Mouse (Mus musculus): ENCODE measurements around the gene Gm10190. TPM values are rescaled to one million over a fixed set of nuclear protein-coding genes. Genes with fewer than 3 reads are reported as not detected.

Gm10190 gene
- polyA plus RNA-seq, 1 experiment from 2014 or later: 1.4 TPM

GRCm38 (mm10) chr17:80360245-80360644, 13.1 kb downstream of the Gm10190 start:
- 92% methylated on average over 8 of the region's 8 CpGs for WGBS
- Histone ChIP-seq H3K4me2 (replicated peaks) (no peak overlapping the region), H3K27ac (no peak overlapping the region), H3K4me3 (no peak overlapping the region), H3K9ac (no peak overlapping the region), H3K36me3 (no peaks in the 10 kb centered on the region), H3K4me1 (no peaks in the 10 kb centered on the region), H3K9me3 (no peaks in the 10 kb centered on the region), H3K27me3 (replicated peaks) (no peaks in the 10 kb centered on the region)
- ATAC-seq (ENCODE audit: low FRiP score, low read depth): no peak

- H3K27me3 ChIP-seq (replicated peaks): no peaks in the 10 kb centered on the region
- WGBS: 55% methylated on average over 6 of the region's 6 CpGs
- H3K4me1 ChIP-seq: no peaks in the 10 kb centered on the region
- no peak overlapping the region for H3K4me3 ChIP-seq
- ATAC-seq (ENCODE audit: low FRiP score, low read depth): no peak
- H3K9me3 ChIP-seq: 0 out of 2 replicates have a peak, but pooled peaks cover 3% of the 10 kb centered on the region
- H3K9ac ChIP-seq: no peak overlapping the region
- no peak overlapping the region for H3K27ac ChIP-seq
- H3K36me3 ChIP-seq: no peaks in the 10 kb centered on the region
- no peak overlapping the region for H3K4me2 ChIP-seq (replicated peaks)
Measured at GRCm38 (mm10) chr17:80347234-80347633, 26.1 kb downstream of the Gm10190 start.

- Histone ChIP-seq H3K4me3 (no peak overlapping the region), H3K9ac (no peak overlapping the region), H3K27me3 (replicated peaks) (no peaks in the 10 kb centered on the region), H3K27ac (no peak overlapping the region), H3K4me2 (replicated peaks) (no peak overlapping the region), H3K9me3 (0 out of 2 replicates have a peak, but pooled peaks cover 3% of the 10 kb centered on the region), H3K4me1 (no peaks in the 10 kb centered on the region), H3K36me3 (no peaks in the 10 kb centered on the region)
- no peak for ATAC-seq (ENCODE audit: low FRiP score, low read depth)
- WGBS: 17% methylated on average over 11 of the region's 11 CpGs
Measured at GRCm38 (mm10) chr17:80346591-80347125, 26.7 kb downstream of the Gm10190 start.

- Histone ChIP-seq H3K27me3 (replicated peaks) (no peaks in the 10 kb centered on the region), H3K4me1 (no peaks in the 10 kb centered on the region), H3K4me2 (replicated peaks) (no peak overlapping the region), H3K36me3 (no peaks in the 10 kb centered on the region), H3K9ac (no peak overlapping the region), H3K27ac (no peak overlapping the region), H3K4me3 (no peak overlapping the region), H3K9me3 (0 out of 2 replicates have a peak, but pooled peaks cover 3% of the 10 kb centered on the region)
- WGBS: 78% methylated on average over 4 of the region's 4 CpGs
- ATAC-seq (ENCODE audit: low FRiP score, low read depth): no peak
Measured at GRCm38 (mm10) chr17:80345277-80345676, 28.1 kb downstream of the Gm10190 start.

- no peak overlapping the region for H3K27ac ChIP-seq
- H3K36me3 ChIP-seq: no peaks in the 10 kb centered on the region
- no peak overlapping the region for H3K9ac ChIP-seq
- no peak for ATAC-seq (ENCODE audit: low FRiP score, low read depth)
- no peaks in the 10 kb centered on the region for H3K4me1 ChIP-seq
- H3K4me2 ChIP-seq (replicated peaks): no peak overlapping the region
- no peaks in the 10 kb centered on the region for H3K9me3 ChIP-seq
- H3K27me3 ChIP-seq (replicated peaks): no peaks in the 10 kb centered on the region
- WGBS: 92% methylated on average over 2 of the region's 2 CpGs
- H3K4me3 ChIP-seq: no peak overlapping the region
Measured at GRCm38 (mm10) chr17:80332386-80332785, 41.0 kb downstream of the Gm10190 start.

- Histone ChIP-seq H3K27me3 (replicated peaks) (no peaks in the 10 kb centered on the region), H3K4me3 (no peak overlapping the region), H3K36me3 (no peaks in the 10 kb centered on the region), H3K27ac (no peak overlapping the region), H3K4me1 (no peaks in the 10 kb centered on the region), H3K9ac (no peak overlapping the region), H3K4me2 (replicated peaks) (no peak overlapping the region), H3K9me3 (no peaks in the 10 kb centered on the region)
- no peak for ATAC-seq (ENCODE audit: low FRiP score, low read depth)
- 76% methylated on average over 3 of the region's 3 CpGs for WGBS
Measured at GRCm38 (mm10) chr17:80326431-80326830, 46.9 kb downstream of the Gm10190 start.

- no peaks in the 10 kb centered on the region for H3K27me3 ChIP-seq (replicated peaks)
- H3K36me3 ChIP-seq: no peaks in the 10 kb centered on the region
- H3K9ac ChIP-seq: no peak overlapping the region
- no peak for ATAC-seq (ENCODE audit: low FRiP score, low read depth)
- WGBS: 90% methylated on average over 5 of the region's 5 CpGs
- no peak overlapping the region for H3K4me3 ChIP-seq
- H3K4me2 ChIP-seq (replicated peaks): no peak overlapping the region
- H3K4me1 ChIP-seq: no peaks in the 10 kb centered on the region
- H3K27ac ChIP-seq: no peak overlapping the region
- no peaks in the 10 kb centered on the region for H3K9me3 ChIP-seq
Measured at GRCm38 (mm10) chr17:80325456-80325855, 47.9 kb downstream of the Gm10190 start.

GRCm38 (mm10) chr17:80324521-80324920, 48.8 kb downstream of the Gm10190 start:
- no peaks in the 10 kb centered on the region for H3K9me3 ChIP-seq
- 86% methylated on average over 7 of the region's 7 CpGs for WGBS
- no peak overlapping the region for H3K4me2 ChIP-seq (replicated peaks)
- H3K4me3 ChIP-seq: no peak overlapping the region
- no peaks in the 10 kb centered on the region for H3K36me3 ChIP-seq
- H3K27ac ChIP-seq: no peak overlapping the region
- ATAC-seq (ENCODE audit: low FRiP score, low read depth): no peak
- no peak overlapping the region for H3K9ac ChIP-seq
- no peaks in the 10 kb centered on the region for H3K4me1 ChIP-seq
- H3K27me3 ChIP-seq (replicated peaks): no peaks in the 10 kb centered on the region

GRCm38 (mm10) chr17:80323658-80324057, 49.7 kb downstream of the Gm10190 start:
- H3K4me1 ChIP-seq: no peaks in the 10 kb centered on the region
- H3K27ac ChIP-seq: no peak overlapping the region
- H3K9ac ChIP-seq: no peak overlapping the region
- no peak for ATAC-seq (ENCODE audit: low FRiP score, low read depth)
- 84% methylated on average over 8 of the region's 8 CpGs for WGBS
- no peak overlapping the region for H3K4me2 ChIP-seq (replicated peaks)
- no peaks in the 10 kb centered on the region for H3K36me3 ChIP-seq
- no peak overlapping the region for H3K4me3 ChIP-seq
- H3K9me3 ChIP-seq: no peaks in the 10 kb centered on the region
- H3K27me3 ChIP-seq (replicated peaks): no peaks in the 10 kb centered on the region

Other genes starting within 250 kb of the Gm10190 start
- 5.0 and 5.2 TPM in 2 replicates for gene Galm, start 246.1 kb downstream of the Gm10190 start, polyA plus RNA-seq (2016; fragmentation: Nextera tagmentation; extraction: Ambion mirVana)
- gene Srsf7, start 166.2 kb downstream of the Gm10190 start, polyA plus RNA-seq (2016; fragmentation: Nextera tagmentation; extraction: Ambion mirVana): 600 and 615 TPM in 2 replicates
- 0.26 TPM in 1 of 2 replicates, not detected in the other for gene Ttc39d, start 166.1 kb downstream of the Gm10190 start, polyA plus RNA-seq (2016; fragmentation: Nextera tagmentation; extraction: Ambion mirVana)
- gene Gemin6, start 149.1 kb downstream of the Gm10190 start, polyA plus RNA-seq (2016; fragmentation: Nextera tagmentation; extraction: Ambion mirVana): 26.0 and 27.2 TPM in 2 replicates
- gene Morn2, start 83.3 kb downstream of the Gm10190 start, polyA plus RNA-seq (2016; fragmentation: Nextera tagmentation; extraction: Ambion mirVana): 31.4 and 32.2 TPM in 2 replicates
- gene Dhx57, start 83.1 kb downstream of the Gm10190 start, polyA plus RNA-seq (2016; fragmentation: Nextera tagmentation; extraction: Ambion mirVana): 37.1 and 42.2 TPM in 2 replicates
- 0.61 and 2.0 TPM in 2 replicates for gene Arhgef33, start 66.1 kb downstream of the Gm10190 start, polyA plus RNA-seq (2016; fragmentation: Nextera tagmentation; extraction: Ambion mirVana)
- gene Sos1, start 106.9 kb upstream of the Gm10190 start, polyA plus RNA-seq (2016; fragmentation: Nextera tagmentation; extraction: Ambion mirVana): 7.8 and 8.5 TPM in 2 replicates
- 4.3 and 6.2 TPM in 2 replicates for gene Cdkl4, start 204.3 kb upstream of the Gm10190 start, polyA plus RNA-seq (2016; fragmentation: Nextera tagmentation; extraction: Ambion mirVana)